Mouse (Mus musculus) neural tube, embryonic 13.5 days (tissue): Measurements from ENCODE around the gene Kif2a. TPM values are rescaled to one million over a fixed set of nuclear protein-coding genes. Genes with fewer than 3 reads are reported as not detected.

Source experiments
- ATAC-seq: fragments of 200-750 bp; cut with Nextera tagmentation; 2 replicates; pipeline ENCODE4 v1.8.0; 2017; ENCODE audit warnings: low read depth, mild to moderate bottlenecking, moderate TSS enrichment, moderate library complexity
- H3K27ac ChIP-seq: fragments of 300-500 bp; sonication (generic); replicated peaks from 2 replicates; pipeline ENCODE4 v1.5.1; 2015; ENCODE audit warnings: moderate library complexity, mild to moderate bottlenecking, inconsistent platforms
- H3K27me3 ChIP-seq: fragments of 300-500 bp; sonication (generic); 2 replicates; pipeline ENCODE4 v1.6.1; 2015; ENCODE audit warnings: mild to moderate bottlenecking, inconsistent platforms
- H3K36me3 ChIP-seq: fragments of 300-500 bp; sonication (generic); 2 replicates; pipeline ENCODE4 v1.6.1; 2015; ENCODE audit warnings: mild to moderate bottlenecking, inconsistent platforms
- H3K4me1 ChIP-seq: fragments of 300-500 bp; sonication (generic); replicated peaks from 2 replicates; pipeline ENCODE4 v1.6.1; 2015; ENCODE audit warnings: inconsistent platforms
- H3K4me2 ChIP-seq: fragments of 300-500 bp; sonication (generic); 2 replicates; pipeline ENCODE4 v1.6.1; 2015; ENCODE audit warnings: inconsistent platforms, mild to moderate bottlenecking, moderate library complexity
- H3K4me3 ChIP-seq: fragments of 300-500 bp; sonication (generic); 2 replicates; pipeline ENCODE4 v1.5.1; 2015; ENCODE audit warnings: mild to moderate bottlenecking, inconsistent platforms
- H3K9ac ChIP-seq: fragments of 300-500 bp; sonication (generic); 2 replicates; pipeline ENCODE4 v1.6.1; 2015; ENCODE audit warnings: moderate library complexity, mild to moderate bottlenecking, inconsistent platforms
- H3K9me3 ChIP-seq: fragments of 300-500 bp; sonication (generic); 2 replicates; pipeline ENCODE4 v1.6.1; 2016; ENCODE audit warnings: inconsistent platforms
- WGBS: fragments of 180-500 bp; shearing (Covaris S2); methylation state at CpG from one replicate; pipeline ENCODE4 v1.1.7; 2015; 5-methylcytosine and 5-hydroxymethylcytosine counted together
- polyA plus RNA-seq: library from polyadenylated mRNA; unstranded; fragments of >200 nt; fragmentation: Nextera tagmentation; extraction: Ambion mirVana; gene quantifications from 2 replicates; pipeline ENCODE4 v1.2.1, GENCODE M21; 2015

Kif2a gene
- polyA plus RNA-seq, 1 experiment from 2014 or later: 57.3 TPM

- Histone ChIP-seq H3K4me3 (no peak overlapping the region), H3K4me1 (no peaks in the 10 kb centered on the region), H3K27me3 (no peaks in the 10 kb centered on the region), H3K9me3 (no peaks in the 10 kb centered on the region), H3K9ac (no peak overlapping the region), H3K4me2 (no peak overlapping the region), H3K36me3 (peaks cover 21% of the 10 kb centered on the region), H3K27ac (no peak overlapping the region)
- ATAC-seq: no peak
- WGBS: 52% methylated on average over 3 of the region's 3 CpGs
Measured at GRCm38 (mm10) chr13:106913125-106913736, 108.7 kb downstream of the Kif2a start.

DNA sequence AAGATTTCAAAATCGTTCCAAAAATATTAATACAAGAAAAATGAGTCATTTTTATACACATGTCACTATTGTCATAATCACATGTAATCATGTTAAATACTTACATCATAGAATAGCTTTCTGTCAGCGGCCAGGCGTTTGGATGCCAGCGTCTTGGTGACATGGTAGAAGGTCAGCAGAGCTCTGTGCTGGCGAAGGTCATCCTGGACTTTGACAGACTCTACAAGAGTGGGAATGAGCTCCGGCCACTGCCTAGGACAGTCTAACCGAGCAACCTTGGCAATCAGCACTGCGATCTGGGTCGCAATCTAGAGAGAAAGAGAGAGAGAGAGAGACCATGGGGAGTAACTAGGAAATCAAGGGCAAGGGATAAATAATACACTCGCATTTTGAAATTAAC lies 111.8 kb downstream of the Kif2a start:
- 95% methylated on average over 10 of the region's 10 CpGs for WGBS

More for the DNA sequence above, 111.8 kb downstream of the Kif2a start:
- no peaks in the 10 kb centered on the region for H3K27me3 ChIP-seq
- H3K9ac ChIP-seq: no peak overlapping the region
- H3K36me3 ChIP-seq: peaks cover 43% of the 10 kb centered on the region
- H3K4me2 ChIP-seq: no peak overlapping the region
- no peaks in the 10 kb centered on the region for H3K9me3 ChIP-seq
- no peak overlapping the region for H3K27ac ChIP-seq
- no peaks in the 10 kb centered on the region for H3K4me1 ChIP-seq
- H3K4me3 ChIP-seq: no peak overlapping the region
- no peak for ATAC-seq

Other genes with a start within 250 kb of the Kif2a start
- 32.8 and 36.3 TPM in 2 replicates for gene Ipo11, start 85.2 kb downstream of the Kif2a start, polyA plus RNA-seq
- 33.5 and 38.6 TPM in 2 replicates for gene Dimt1, start 75.0 kb downstream of the Kif2a start, polyA plus RNA-seq